Comparison of ENCODE assay signal across 19 mouse cellular contexts in genomic region chr17:13920771-13921170, GRCm38 (mm10). TPM values are rescaled to one million over a fixed set of nuclear protein-coding genes. Genes with fewer than 3 reads are reported as not detected.
DNase-seq lines count a peak whose midpoint lies in the region; ATAC-seq and TF ChIP-seq lines count a peak whose summit lies in the region.
"Had no signal": no experiment of that assay in that cellular context is flagged by ENCODE, and none has a peak within 500 bp of the region (broad histone marks: within the 10 kb centered on the region; RNA-seq: fewer than 3 reads in every experiment).

No protein-coding gene starts in this region.

- DNase-seq in heart, adult 2 months = no peak
- DNase-seq in heart, adult 9 months (ENCODE audit: low spot score in 2 of 2) = no peak
- peak; percentile 71 for DNase-seq in Patski (ENCODE audit: low read depth, low spot score)
- DNase-seq in adrenal gland, adult 8-10 months = no peak
- no peak for DNase-seq in forebrain, embryonic 14.5 days (ENCODE audit: low spot score)
- DNase-seq: cerebellum, adult 8-10 months; gastrocnemius, postnatal 10 days; heart, postnatal 10 days had no signal

- peak; percentile 93 for ATAC-seq in Patski
- ATAC-seq in limb, embryonic 15.5 days (ENCODE audit: insufficient number of reproducible peaks, low FRiP score, low TSS enrichment, low read depth) = no peak
- ATAC-seq in megakaryocyte progenitor cell, adult 5-6 weeks (replicated peaks; ENCODE audit: poor library complexity) = no peak
- ATAC-seq in forebrain, embryonic 14.5 days = no peak
- ATAC-seq: intestine, postnatal 0 days; midbrain, embryonic 15.5 days had no signal

- TF ChIP-seq CTCF in heart, adult 2 months (IDR thresholded peaks at IDR 0.05) = no peak
- no peak for TF ChIP-seq CTCF in Patski (IDR thresholded peaks at IDR 0.05)
- TF ChIP-seq CTCF in embryonic fibroblast, embryonic 13.5 days (IDR thresholded peaks at IDR 0.05; ENCODE audit: borderline replicate concordance, insufficient read depth, low read length) = no peak

- H3K4me3 ChIP-seq in heart, adult 2 months = no peak overlapping the region
- H3K4me3 ChIP-seq in embryonic fibroblast, embryonic 13.5 days (ENCODE audit: insufficient read depth, low read length) = no peak overlapping the region
- H3K4me3 ChIP-seq in limb, embryonic 15.5 days = no peak overlapping the region
- no peak overlapping the region for H3K4me3 ChIP-seq in forebrain, embryonic 14.5 days (ENCODE audit: low read depth, low read length)
- H3K4me3 ChIP-seq: erythroblast, embryonic 14.5 days; midbrain, embryonic 15.5 days; neural tube, embryonic 15.5 days had no signal

- no peak overlapping the region for H3K4me2 ChIP-seq in limb, embryonic 15.5 days
- H3K4me2 ChIP-seq in forebrain, embryonic 14.5 days (ENCODE audit: low read length) = no peak overlapping the region
- H3K4me2 ChIP-seq: midbrain, embryonic 15.5 days; neural tube, embryonic 15.5 days had no signal

- POLR2A ChIA-PET in Patski (lab: Charles Lee) = interaction anchor here (0.6 to 1.4 kb wide), 2 partner anchors 9 to 46 kb away, joined by 3 read pairs; no protein-coding TSS in a partner anchor

- TF ChIP-seq EP300 in heart, adult 2 months (IDR thresholded peaks at IDR 0.05; ENCODE audit: insufficient read depth, low read depth, low read length) = no peak

- no peaks in the 10 kb centered on the region for H3K79me2 ChIP-seq in heart, adult 2 months (replicated peaks; ENCODE audit: control insufficient read depth, insufficient read depth, low read length)

- 46% methylated on average over 2 of the region's 2 CpGs for WGBS in heart, adult 2 months
- WGBS in limb, embryonic 15.5 days = 39% methylated on average over 2 of the region's 2 CpGs
- WGBS in forebrain, embryonic 14.5 days = 78% methylated on average over 2 of the region's 2 CpGs

- no peaks in the 10 kb centered on the region for H3K27me3 ChIP-seq in heart, adult 2 months (ENCODE audit: control insufficient read depth, insufficient read depth, low read length)
- no peaks in the 10 kb centered on the region for H3K27me3 ChIP-seq in Patski
- H3K27me3 ChIP-seq in limb, embryonic 15.5 days = no peaks in the 10 kb centered on the region
- no peaks in the 10 kb centered on the region for H3K27me3 ChIP-seq in forebrain, embryonic 14.5 days (replicated peaks; ENCODE audit: control insufficient read depth, insufficient read depth, low read length)
- H3K27me3 ChIP-seq: midbrain, embryonic 15.5 days; neural tube, embryonic 15.5 days had no signal

- TF ChIP-seq POLR2A in heart, adult 2 months (IDR thresholded peaks at IDR 0.05; ENCODE audit: insufficient read depth, low read depth, low read length) = no peak
- TF ChIP-seq POLR2A in embryonic fibroblast, embryonic 13.5 days (IDR thresholded peaks at IDR 0.05; ENCODE audit: low read depth, low read length) = no peak

- in situ Hi-C loops in Patski (cut with MboI; ENCODE audit: low pct_unique_long_range_greater_than_20kb) = loop anchor here (10.0 kb wide), 1 partner anchor 66 kb away; no protein-coding TSS in a partner anchor

- intact Hi-C loops in heart, adult 2 months (cut with DNase I) = no loop called here

- H3K27ac ChIP-seq in heart, adult 2 months = peak overlapping the region; percentile 71; the same call in 1 of the 2 replicates
- peak overlapping the region; percentile 34; the same call in 1 of the 2 replicates for H3K27ac ChIP-seq in embryonic fibroblast, embryonic 13.5 days (ENCODE audit: insufficient read depth, low read length)
- H3K27ac ChIP-seq in limb, embryonic 15.5 days = 0 out of 2 replicates have a peak overlapping the region, but pooled peaks have one; percentile 2
- no peak overlapping the region for H3K27ac ChIP-seq in forebrain, embryonic 14.5 days (ENCODE audit: low read depth, low read length)
- H3K27ac ChIP-seq: midbrain, embryonic 15.5 days; neural tube, embryonic 15.5 days had no signal

- no peaks in the 10 kb centered on the region for H3K36me3 ChIP-seq in heart, adult 2 months (ENCODE audit: control insufficient read depth, insufficient read depth, low read length)
- H3K36me3 ChIP-seq in limb, embryonic 15.5 days = no peaks in the 10 kb centered on the region
- no peaks in the 10 kb centered on the region for H3K36me3 ChIP-seq in forebrain, embryonic 14.5 days (ENCODE audit: control insufficient read depth, insufficient read depth, low read length)
- H3K36me3 ChIP-seq: midbrain, embryonic 15.5 days; neural tube, embryonic 15.5 days had no signal

- H3K9me3 ChIP-seq in limb, embryonic 15.5 days = no peaks in the 10 kb centered on the region
- no peaks in the 10 kb centered on the region for H3K9me3 ChIP-seq in forebrain, embryonic 14.5 days (replicated peaks; ENCODE audit: control insufficient read depth, low read length)
- H3K9me3 ChIP-seq: midbrain, embryonic 15.5 days; neural tube, embryonic 15.5 days had no signal

- peaks cover 20% of the 10 kb centered on the region for H3K4me1 ChIP-seq in heart, adult 2 months (ENCODE audit: control insufficient read depth, insufficient read depth, low read length)
- H3K4me1 ChIP-seq in embryonic fibroblast, embryonic 13.5 days (ENCODE audit: control insufficient read depth, insufficient read depth, low read length) = peaks cover 27% of the 10 kb centered on the region
- H3K4me1 ChIP-seq in limb, embryonic 15.5 days = 0 out of 2 replicates have a peak, but pooled peaks cover 7% of the 10 kb centered on the region
- H3K4me1 ChIP-seq in forebrain, embryonic 14.5 days (ENCODE audit: control insufficient read depth, insufficient read depth, low read length) = no peaks in the 10 kb centered on the region
- H3K4me1 ChIP-seq: midbrain, embryonic 15.5 days; neural tube, embryonic 15.5 days had no signal

- CTCF ChIA-PET in Patski (lab: Charles Lee) = interaction anchor here (0.7 to 1.4 kb wide), 4 partner anchors 8 to 75 kb away, joined by 3 to 4 read pairs (median 4); no protein-coding TSS in a partner anchor

- no peak overlapping the region for H3K9ac ChIP-seq in heart, adult 2 months (ENCODE audit: low read depth, low read length)
- H3K9ac ChIP-seq in limb, embryonic 15.5 days = no peak overlapping the region
- no peak overlapping the region for H3K9ac ChIP-seq in forebrain, embryonic 14.5 days (ENCODE audit: low read length)
- H3K9ac ChIP-seq: midbrain, embryonic 15.5 days; neural tube, embryonic 15.5 days had no signal

RNA-seq across cellular contexts. Expression of gene Gm7168, which starts 27.4 kb away (rescaled TPM):
- under 1 TPM in 1 of 2 experiments, not detected in 1; 0.21 TPM for total RNA-seq in heart, adult 2 months (2021)
- 0.12 TPM in 1 of 2 replicates, not detected in the other for polyA plus RNA-seq in heart, adult 2 months (2012; rRNA removed)
- not detected for polyA plus RNA-seq in Patski (2021)
- polyA plus RNA-seq in embryonic fibroblast, embryonic 13.5 days (2011; ENCODE audit: insufficient read length, low read depth, missing spikeins) = not detected in 2 replicates
- not detected in 2 replicates for polyA plus RNA-seq in limb, embryonic 15.5 days (2015; fragmentation: Nextera tagmentation; extraction: Ambion mirVana)
- total RNA-seq in adrenal gland, adult 8-10 months (2022) = not detected
- total RNA-seq in megakaryocyte progenitor cell, adult 5-6 weeks (2015) = not detected in 2 replicates
- not detected in 2 replicates for total RNA-seq in megakaryocyte progenitor cell, adult 5-6 weeks (2017)
- polyA plus RNA-seq in forebrain, embryonic 14.5 days (2014; fragmentation: Nextera tagmentation; extraction: Ambion mirVana) = not detected in 2 replicates
- total RNA-seq: gastrocnemius, postnatal 10 days; heart, postnatal 10 days; left cerebral cortex, adult 18-20 months had no signal
- polyA plus RNA-seq: C2C12; erythroblast, embryonic 14.5 days; intestine, postnatal 0 days; liver, embryonic 16.5 days; midbrain, embryonic 15.5 days; neural tube, embryonic 15.5 days; stomach, embryonic 14.5 days had no signal
